In the genomic region with DNA sequence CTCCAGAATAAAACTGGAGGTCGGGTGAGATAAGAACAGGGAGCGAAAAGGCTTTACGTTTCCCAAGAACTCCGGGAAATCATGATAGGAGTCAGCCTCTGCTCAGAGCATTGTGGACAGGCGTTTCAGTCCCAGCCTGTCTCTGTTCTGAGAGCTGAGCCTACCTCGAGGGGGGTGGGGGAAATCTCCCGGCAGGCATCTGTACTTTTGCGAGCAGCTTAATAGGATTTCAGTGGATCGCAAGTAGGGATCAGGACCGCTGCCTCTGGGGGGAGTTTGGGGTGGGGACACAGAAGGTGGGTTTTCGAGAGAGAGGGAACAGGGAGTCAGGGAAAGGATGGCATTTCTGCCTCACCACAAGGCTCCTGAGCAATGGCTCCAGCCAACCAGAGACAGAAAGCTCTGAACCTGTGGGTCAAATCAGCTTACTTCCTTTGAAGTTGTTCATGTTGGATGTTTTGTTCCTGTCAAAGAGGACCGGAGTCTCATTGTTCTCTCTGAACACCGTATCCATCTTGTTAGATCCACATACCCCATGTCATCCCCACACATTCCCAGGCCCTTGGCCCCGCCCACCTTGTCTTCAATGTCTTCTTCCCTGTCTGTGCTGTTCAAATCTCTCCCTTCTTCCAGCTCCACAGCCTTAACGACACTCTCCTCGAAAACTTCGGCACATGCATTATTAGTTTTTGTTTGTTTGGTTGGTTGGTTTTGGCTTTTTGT, we compare ENCODE assay signal across 14 mouse cellular contexts.
DNase-seq lines count a peak whose midpoint lies in the region; ATAC-seq lines count a peak whose summit lies in the region.
"Had no signal": no experiment of that assay in that cellular context is flagged by ENCODE, and none has a peak within 500 bp of the region (broad histone marks: within the 10 kb centered on the region; RNA-seq: fewer than 3 reads in every experiment).

No protein-coding gene starts in this region.

- H3K9me3 ChIP-seq in heart, embryonic 11.5 days (replicated peaks; ENCODE audit: control insufficient read depth, low read length), result no peaks in the 10 kb centered on the region
- no peaks in the 10 kb centered on the region for H3K9me3 ChIP-seq in hindbrain, embryonic 15.5 days
- no peaks in the 10 kb centered on the region for H3K9me3 ChIP-seq in neural tube, embryonic 12.5 days
- H3K9me3 ChIP-seq: liver, embryonic 13.5 days had no signal

- H3K27ac ChIP-seq in heart, embryonic 11.5 days (ENCODE audit: low read depth, low read length), result no peak overlapping the region
- no peak overlapping the region for H3K27ac ChIP-seq in hindbrain, embryonic 15.5 days (replicated peaks)
- H3K27ac ChIP-seq in neural tube, embryonic 12.5 days, result no peak overlapping the region
- H3K27ac ChIP-seq: liver, embryonic 13.5 days had no signal

- peaks cover 13% of the 10 kb centered on the region for H3K4me1 ChIP-seq in heart, embryonic 11.5 days (ENCODE audit: control insufficient read depth, insufficient read depth, low read length)
- H3K4me1 ChIP-seq in hindbrain, embryonic 15.5 days (replicated peaks), result peaks cover 11% of the 10 kb centered on the region
- H3K4me1 ChIP-seq in neural tube, embryonic 12.5 days, result no peaks in the 10 kb centered on the region
- H3K4me1 ChIP-seq: liver, embryonic 13.5 days had no signal

- no peak for DNase-seq in heart, adult 8-10 months (ENCODE audit: low spot score)
- peak; percentile 40 for DNase-seq in embryo, embryonic 11 days
- DNase-seq in testis, postnatal 10 days (ENCODE audit: low spot score), result no peak
- no peak for DNase-seq in lung, postnatal 25 days (ENCODE audit: low spot score)
- DNase-seq in ovary, postnatal 14 days (ENCODE audit: low spot score), result no peak
- DNase-seq: adrenal gland, adult 2 months; B cell, adult 2 months; cerebellum, adult 11 months; gastrocnemius, postnatal 10 days; heart, postnatal 4 days; liver, embryonic 13.5 days had no signal

- no peak overlapping the region for H3K9ac ChIP-seq in heart, embryonic 11.5 days (ENCODE audit: low read depth, low read length)
- no peak overlapping the region; the same call in 1 of the 2 replicates for H3K9ac ChIP-seq in hindbrain, embryonic 15.5 days
- H3K9ac ChIP-seq in neural tube, embryonic 12.5 days, result no peak overlapping the region
- H3K9ac ChIP-seq: liver, embryonic 13.5 days had no signal

- H3K36me3 ChIP-seq in heart, embryonic 11.5 days (ENCODE audit: control insufficient read depth, insufficient read depth, low read length), result no peaks in the 10 kb centered on the region
- H3K36me3 ChIP-seq in hindbrain, embryonic 15.5 days, result no peaks in the 10 kb centered on the region
- H3K36me3 ChIP-seq in neural tube, embryonic 12.5 days, result no peaks in the 10 kb centered on the region
- H3K36me3 ChIP-seq: liver, embryonic 13.5 days had no signal

- peak overlapping the region; percentile 50 for H3K4me2 ChIP-seq in heart, embryonic 11.5 days
- peak overlapping the region; percentile 32 for H3K4me2 ChIP-seq in hindbrain, embryonic 15.5 days
- H3K4me2 ChIP-seq in neural tube, embryonic 12.5 days (replicated peaks), result peak overlapping the region; percentile 36
- H3K4me2 ChIP-seq: liver, embryonic 13.5 days had no signal

- no peak overlapping the region for H3K4me3 ChIP-seq in heart, embryonic 11.5 days (ENCODE audit: low read depth, low read length)
- no peak overlapping the region for H3K4me3 ChIP-seq in hindbrain, embryonic 15.5 days
- no peak overlapping the region for H3K4me3 ChIP-seq in neural tube, embryonic 12.5 days
- H3K4me3 ChIP-seq: liver, embryonic 13.5 days had no signal

- WGBS in heart, embryonic 11.5 days (ENCODE audit: insufficient replicate concordance), result 21% methylated on average over 17 of the region's 17 CpGs
- 17% methylated on average over 17 of the region's 17 CpGs for WGBS in hindbrain, embryonic 15.5 days
- 24% methylated on average over 17 of the region's 17 CpGs for WGBS in neural tube, embryonic 12.5 days

- peaks cover 9% of the 10 kb centered on the region; the same call in 1 of the 2 replicates for H3K27me3 ChIP-seq in heart, embryonic 11.5 days (ENCODE audit: control insufficient read depth, insufficient read depth, low read length)
- H3K27me3 ChIP-seq in hindbrain, embryonic 15.5 days, result 0 out of 2 replicates have a peak, but pooled peaks cover 3% of the 10 kb centered on the region
- H3K27me3 ChIP-seq in neural tube, embryonic 12.5 days (replicated peaks), result no peaks in the 10 kb centered on the region

- ATAC-seq in heart, embryonic 11.5 days (replicated peaks; ENCODE audit: insufficient number of reproducible peaks, low FRiP score, low TSS enrichment), result no peak
- no peak for ATAC-seq in hindbrain, embryonic 15.5 days (ENCODE audit: low FRiP score, low read depth)
- no peak for ATAC-seq in neural tube, embryonic 12.5 days (ENCODE audit: low FRiP score, low read depth)
